Mouse (Mus musculus) right cerebral cortex, postnatal 4 days (tissue): ENCODE results near the gene Tmem94.
A peak's percentile ranks its signal among the peaks of the same experiment; 100 is the strongest.
"Not testable (repeated sequence)": the region's sequence is repeated elsewhere in the genome, so short reads cannot be mapped to it uniquely, and the experiment has no call there.

Experiments used
- DNase-seq: peaks from one replicate; pipeline ENCODE4 v3.0.0-alpha.2; 2022

Gene Tmem94

DNA sequence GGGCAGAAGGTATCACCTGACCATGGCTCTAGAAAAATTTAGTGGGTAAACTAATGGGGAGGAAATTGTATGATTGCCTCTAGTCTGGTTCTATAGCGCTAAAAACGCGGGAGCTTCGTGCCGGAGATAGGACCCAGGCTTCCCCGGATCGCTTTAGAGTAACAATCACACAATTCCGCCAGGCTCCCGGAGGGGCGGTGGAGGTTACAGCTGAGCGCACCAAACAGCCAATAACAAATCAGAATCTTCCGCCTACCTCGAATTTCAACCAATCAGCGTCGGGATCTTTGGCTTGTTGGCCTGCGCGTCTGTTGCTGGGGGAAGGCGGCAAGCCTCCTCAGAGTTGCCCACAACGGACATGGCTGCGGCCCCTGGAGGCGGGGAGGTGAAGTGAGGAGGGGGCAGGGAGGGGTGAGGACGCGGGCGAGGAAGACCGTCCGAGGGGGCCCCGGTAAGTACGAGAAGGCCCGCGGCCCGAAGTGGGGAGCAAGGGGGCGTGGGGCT is at the start of gene Tmem94:
TSS of gene Tmem94 (plus strand) at position 331 of the 504 bp plus-strand sequence.
- DNase-seq = peak; percentile 95

DNA sequence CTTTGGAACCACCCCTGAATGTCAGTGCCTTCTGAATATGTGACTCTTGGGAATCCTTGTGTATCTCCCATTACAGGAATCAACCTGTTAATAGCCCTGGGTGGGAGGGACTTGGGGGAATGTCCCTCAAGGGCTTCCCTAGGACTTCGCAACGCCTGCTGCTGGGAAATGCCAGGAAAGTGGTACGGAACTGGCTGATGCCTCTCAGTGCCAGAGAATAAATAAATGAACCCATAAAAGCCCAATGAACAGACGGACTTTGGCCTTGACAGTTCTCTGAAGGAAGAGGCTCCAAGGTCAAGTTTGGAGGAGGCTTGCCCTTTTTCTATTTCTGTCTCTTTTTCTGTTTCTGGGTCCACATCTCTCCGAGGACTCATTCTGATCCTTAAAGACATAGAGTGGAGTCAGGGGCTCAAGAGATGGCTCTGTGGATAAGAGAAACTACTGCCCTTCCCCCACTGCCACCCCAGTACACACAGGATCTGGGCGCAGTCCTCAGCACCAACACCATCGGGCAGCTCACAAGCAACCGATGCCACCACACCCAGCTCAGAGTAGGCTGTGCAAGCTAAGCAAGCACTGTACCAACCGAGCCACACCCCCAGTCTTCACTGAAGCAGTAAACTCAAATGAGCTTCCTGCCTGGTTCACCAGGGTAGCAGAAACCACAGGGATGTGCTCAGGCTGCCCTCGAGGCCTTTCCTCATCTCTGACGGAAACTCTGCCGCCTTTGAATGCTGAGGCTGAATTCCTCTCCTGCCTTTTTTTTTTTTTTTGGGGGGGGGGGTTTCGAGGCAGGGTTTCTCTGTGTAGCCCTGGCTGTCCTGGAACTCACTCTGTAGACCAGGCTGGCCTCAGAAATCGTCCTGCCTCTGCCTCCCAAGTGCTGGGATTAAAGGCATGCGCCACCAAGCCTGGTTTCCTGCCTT is 48.6 kb upstream of the Tmem94 start:
- DNase-seq = no peak

DNA sequence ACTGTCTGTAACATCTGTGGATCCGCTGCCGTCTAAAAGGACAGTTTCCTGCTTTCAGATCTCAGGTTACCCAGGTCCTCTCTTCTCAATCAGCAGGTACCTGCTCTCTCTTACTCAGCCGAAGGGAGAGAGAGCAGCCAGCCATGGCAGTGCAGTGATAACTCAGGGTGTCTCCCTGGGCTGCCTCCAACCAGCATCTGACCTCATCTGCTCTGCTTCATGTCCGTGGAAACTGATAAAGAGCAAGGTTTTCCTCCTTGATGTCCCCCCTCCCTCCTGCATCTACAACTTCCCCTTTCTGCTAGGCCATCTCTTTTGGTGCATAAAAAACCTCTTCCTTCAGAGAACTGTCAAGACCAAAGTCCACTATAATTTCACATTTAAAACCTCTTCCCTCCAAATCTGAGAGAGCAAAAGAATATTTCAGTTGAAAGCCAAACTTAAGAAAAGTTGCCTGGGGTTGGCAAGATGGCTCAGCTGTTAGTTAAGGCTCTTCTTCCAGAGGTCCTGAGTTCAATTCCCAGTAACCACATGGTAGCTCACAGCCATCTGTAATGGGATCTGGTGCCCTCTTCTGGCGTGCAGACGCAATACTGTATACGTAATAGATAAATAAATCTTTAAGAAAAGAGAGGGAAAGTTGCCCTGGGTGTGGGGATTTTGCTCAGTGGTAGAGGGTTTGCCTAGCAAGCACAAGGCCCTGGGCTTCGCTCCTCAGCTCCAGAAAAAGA is 47.4 kb upstream of the Tmem94 start:
- no peak for DNase-seq

DNA sequence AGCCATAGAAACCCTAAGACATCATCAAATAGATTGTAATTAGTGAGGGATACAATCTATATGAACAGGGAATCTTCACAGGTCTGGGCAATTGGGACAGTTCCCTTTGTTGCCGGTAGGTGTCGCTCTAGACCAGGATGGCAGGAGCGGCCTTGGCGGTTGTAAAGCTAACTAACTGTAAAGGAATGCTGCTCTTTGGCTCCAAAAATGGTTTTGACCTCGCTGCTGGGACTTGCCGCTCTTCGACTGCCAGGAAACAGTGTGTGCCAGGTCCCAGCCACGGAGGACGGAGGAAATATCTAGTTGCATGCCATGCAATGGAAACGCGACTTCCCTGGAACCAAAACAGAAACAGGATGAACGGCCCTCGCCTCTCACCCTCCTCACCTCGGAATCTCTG is 42.6 kb upstream of the Tmem94 start:
- peak; percentile 73 for DNase-seq

DNA sequence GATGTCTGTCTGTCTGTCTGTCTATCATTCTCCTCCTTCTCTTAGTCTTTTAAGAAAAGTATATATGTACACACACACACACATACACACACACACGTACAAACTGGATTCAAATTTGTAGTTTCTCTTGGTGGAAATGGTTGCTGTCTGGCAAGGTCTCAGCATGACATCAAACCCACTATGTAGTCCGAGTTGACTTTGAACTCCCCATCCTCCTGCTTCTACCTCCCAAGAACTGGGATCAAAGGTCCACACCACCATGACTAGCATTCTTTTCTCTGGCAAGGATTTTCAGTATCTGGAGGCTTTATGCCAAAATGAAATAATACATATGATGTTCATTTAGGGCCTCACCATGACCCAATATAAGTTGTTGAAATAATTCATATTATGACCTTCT is 42.0 kb upstream of the Tmem94 start:
- no peak for DNase-seq

DNA sequence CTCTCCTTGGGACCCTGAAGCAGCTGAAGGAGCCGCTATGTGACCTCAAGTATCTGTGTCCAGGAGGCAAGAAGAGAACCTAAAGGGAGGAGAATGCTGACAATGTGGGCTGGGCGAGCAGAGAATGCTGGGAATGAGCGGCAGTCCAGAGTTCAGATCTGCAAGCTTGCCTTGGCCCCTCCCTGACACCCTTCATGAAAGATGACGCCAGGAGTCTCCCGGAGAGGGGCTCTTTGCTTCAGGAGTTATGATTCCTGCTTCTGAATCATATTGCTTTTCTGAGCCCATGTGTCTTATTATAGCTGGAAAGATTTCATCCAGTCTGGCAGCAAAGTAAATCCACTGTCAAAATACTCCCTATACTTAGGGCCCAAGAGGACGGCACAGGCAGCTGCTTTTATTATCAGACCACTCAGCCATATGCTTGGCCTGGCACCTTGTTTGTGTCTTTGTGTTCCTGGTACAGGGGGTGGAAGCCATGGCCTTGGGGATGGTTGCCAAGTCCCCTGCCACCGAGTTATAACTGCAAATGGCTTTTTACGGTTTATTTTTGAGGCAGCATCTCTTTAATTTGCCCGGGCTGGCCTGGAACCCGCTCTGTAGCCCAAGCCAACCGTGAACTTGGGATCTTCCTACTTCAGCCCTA is 31.1 kb upstream of the Tmem94 start:
- DNase-seq = no peak

DNA sequence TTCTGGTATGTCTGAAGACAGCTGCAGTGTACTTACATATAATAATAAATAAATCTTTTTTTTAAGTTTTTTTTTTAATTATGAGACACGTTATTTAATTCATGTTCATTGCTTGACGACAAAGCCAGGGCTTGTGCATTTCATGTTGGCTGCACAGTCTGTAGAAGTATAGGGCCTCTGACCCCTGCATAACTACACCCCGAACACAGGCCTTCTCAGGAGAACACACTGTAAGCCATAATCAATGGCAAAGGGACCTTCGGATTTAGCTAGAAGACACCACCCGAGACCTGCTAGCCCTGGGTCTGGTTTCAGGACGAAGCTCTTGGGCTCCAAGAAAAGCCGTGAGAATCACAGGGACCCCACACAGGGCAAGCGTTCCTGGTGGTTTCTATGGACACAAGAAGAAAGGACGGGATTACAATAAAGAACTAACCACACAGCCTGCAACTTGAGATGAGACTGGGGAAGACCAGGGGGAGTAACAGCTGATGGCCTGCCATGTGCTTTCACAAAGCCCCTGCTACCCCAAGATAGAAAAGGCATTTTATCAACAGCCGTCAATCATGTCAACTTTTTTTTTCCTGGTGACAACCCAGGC is 27.5 kb upstream of the Tmem94 start:
- DNase-seq = no peak

DNA sequence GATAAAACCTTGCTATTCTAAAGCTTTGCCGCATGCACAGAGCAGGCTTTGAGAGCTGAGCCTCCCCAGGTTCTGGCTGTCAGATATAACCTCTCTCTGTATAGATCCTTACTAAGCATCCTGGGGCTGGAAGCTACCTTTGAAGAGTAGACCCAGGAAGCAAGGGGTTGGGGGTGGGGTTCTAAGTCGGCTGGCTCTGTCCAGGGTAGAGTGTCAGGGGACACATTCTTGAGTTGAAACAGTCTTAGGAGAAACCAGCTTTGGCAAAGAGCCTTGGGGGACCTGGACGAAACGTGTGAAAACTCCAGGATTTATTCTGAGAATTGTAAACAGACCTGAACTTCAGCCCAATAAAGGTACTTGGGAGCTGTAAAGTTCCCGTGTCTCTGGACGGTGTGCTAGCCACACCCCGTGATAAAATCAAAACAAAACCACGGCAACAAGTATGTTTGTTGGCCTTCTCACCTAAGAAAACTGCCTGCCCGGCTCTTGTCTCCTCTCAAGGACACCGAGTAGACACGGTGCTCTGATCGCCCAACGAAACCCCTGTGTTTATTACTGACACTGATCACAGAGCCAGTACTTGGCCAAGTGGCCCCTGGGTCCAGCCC is 26.9 kb upstream of the Tmem94 start:
- no peak for DNase-seq

DNA sequence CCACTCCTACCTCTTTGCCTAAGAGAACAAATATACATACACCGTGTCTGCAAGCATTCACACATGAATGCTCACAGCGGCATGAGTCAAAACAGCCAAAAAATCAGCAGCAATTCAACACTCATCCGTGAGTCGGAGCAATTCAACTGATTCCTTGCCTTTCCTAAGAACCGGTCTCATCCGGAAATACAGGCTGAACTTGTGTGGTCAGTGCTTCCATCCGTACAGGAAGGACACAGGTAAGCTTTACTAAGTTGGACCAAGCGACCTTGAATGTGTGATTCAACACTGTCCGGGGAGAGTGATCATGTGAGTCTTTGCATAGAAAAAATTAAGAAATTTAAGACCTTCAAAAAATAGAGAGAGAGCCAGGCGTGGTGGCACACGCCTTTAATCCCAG is 24.2 kb upstream of the Tmem94 start:
- DNase-seq = no peak

DNA sequence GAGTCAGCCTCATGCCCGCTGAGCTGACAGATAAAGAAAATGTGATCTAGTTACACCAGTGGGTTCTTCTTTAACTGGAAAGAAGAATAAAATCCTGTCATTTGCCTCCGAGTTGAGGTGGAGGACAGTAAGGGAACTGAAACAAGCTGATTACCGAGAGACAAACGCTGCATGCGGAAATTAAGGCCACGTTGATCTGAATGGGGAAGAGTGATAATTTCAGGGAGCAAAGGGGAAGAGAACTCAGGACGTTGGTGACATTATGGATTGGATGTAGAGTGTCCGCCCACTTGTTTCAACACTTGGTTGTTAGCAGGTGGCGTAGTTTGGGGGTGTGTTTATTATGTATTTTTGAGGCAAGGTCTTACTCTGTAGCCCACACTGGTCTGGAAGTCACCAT is 22.3 kb upstream of the Tmem94 start:
- DNase-seq = no peak

DNA sequence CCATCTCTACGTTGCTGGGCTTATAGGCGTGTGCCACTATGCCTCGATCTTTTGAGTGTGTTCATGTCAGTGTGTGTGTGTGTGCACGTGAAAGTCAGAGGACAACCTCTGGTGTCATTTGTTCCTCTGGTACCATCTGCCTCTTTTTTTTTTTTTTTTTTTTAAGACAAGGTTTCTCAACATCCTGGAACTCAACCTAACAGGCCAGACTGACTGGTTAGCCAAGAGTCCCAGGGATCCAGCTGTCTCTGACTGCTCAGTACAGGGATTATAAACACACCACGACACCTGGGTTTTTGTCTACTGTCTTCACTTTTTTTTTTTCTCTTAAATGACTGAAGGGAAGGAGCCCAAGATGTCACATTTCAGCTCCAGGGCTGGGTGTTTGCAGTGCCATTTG is 20.8 kb upstream of the Tmem94 start:
- DNase-seq = no peak

DNA sequence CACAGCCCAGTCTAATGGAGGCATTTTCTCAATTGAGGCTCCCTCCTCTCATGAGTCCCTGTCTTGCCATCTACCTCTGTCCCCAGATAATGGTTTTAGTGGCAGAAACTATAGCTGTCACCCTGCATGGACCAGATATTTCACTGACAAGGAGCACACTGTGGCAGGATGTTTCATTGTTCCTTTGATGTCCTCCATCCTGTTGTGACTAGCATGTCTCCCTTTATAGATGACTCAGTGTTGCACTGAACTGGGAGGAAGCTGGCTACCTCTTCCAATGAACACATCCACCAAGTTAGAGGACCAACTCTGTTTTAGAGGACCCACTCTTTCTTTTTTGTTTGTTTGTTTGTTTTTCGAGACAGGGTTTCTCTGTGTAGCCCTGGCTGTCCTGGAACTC is 19.1 kb upstream of the Tmem94 start:
- no peak for DNase-seq

DNA sequence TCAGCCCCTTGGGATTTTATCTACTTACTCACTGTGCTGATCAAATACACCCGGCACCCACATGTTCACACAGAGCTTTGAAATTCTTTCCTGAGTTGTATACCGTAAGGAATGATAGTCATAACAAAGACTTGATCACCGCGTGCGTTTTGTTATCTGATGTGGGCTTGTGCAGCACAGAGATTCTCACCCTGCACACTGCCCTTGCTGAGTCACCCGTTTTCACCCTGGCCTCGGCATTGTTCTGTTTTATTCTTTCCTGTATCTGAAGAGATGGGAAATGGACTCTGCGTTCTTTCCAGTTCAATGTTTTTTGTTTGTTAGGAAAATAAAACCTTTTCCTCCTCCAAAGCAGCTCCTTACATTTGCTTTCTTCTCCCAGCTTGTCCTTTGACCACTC is 18.5 kb upstream of the Tmem94 start:
- DNase-seq = no peak

DNA sequence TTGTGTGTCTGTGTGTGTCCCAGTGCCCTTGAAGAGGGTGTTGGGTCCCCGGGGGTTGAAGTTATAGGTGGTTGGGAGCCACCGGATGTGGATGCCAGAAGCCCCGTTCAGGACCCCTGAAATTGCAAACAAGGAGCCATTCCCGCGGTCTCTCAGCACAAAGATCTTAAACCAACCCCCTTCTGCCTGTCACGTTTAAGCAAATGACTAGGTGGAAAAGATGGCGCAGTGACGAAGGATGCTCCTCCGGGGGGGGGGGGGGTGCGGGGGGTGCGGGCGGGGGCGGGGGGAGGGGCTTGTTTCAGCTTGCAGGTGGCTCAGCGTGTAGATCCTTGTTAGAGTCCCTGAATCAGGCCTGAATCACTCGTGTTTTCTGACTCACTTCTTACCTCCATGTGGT is 17.9 kb upstream of the Tmem94 start:
- no peak for DNase-seq

DNA sequence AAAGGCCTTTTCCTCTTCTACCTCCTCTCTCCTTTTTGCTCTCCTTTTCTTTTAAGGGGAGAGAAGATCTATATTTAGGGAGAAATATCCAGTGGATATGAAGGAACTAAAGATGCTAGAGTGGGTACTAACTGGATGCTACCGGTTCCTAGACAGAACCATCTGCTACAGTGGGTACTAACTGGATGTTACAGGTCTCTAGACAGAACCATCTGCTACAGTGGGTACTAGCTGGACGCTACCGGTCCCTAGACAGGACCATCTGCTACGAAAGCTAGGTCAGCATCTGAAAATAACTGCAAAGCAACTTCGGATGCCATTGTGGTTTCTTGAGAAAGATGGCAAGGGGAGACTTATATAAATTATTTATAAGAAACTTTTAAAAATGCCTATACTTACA is 15.4 kb upstream of the Tmem94 start:
- DNase-seq = no peak

DNA sequence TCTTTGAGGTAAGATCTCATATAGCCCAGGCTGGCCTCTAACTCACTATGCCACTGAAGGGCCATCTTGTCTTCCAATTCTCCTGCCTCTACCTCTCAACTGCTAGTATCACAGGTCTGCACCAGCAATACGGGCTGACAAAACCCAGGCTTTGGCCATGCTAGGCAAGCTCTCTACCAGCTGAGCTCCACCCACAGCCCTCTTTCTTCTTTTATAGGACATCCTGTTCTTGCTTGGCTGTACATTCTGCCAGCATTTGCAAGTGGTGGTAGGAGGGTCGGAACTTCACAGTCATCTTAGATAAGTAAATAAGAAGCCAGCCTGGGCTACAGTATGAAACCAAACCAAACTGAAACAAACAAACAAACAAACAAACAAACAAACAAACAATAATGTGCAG is 13.5 kb upstream of the Tmem94 start:
- no peak for DNase-seq

DNA sequence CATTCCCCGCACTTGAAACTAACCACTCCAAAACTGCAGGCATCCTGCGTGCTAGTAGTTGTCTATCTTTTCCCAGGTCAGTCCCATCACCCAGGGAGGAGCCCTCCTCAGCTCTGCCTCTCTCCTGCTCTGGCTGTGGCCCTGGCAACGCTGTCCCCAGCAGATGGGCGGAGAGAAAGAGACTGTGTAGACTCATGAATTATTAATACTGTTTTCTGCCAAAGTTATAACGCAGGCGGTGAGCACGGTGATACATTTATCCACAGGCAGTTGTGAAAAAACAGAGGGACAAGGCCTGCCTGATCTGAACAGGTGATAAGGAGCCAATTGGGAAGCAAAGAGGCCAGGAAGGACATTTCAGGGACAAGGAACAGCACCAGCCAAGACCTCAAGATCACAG is 12.6 kb upstream of the Tmem94 start:
- no peak for DNase-seq

DNA sequence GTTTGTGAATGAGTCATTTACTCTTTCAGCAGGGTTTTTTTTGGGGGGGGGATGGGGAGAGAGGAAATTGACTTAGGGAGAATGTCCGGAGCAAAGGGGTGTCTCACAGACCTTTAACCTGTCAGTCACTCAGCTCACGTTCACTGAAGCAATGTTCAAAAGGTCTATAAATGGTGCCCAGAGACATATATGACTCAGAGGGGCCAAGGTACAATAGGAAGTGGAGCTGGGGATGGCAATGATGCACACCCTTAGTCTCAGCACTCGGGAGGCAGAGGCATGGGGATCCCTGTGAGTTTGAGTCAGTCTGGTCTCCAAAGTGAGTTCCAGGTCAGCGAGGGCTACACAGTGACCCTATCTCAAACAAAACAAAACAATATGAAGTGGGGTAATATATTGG is 11.7 kb upstream of the Tmem94 start:
- no peak for DNase-seq

DNA sequence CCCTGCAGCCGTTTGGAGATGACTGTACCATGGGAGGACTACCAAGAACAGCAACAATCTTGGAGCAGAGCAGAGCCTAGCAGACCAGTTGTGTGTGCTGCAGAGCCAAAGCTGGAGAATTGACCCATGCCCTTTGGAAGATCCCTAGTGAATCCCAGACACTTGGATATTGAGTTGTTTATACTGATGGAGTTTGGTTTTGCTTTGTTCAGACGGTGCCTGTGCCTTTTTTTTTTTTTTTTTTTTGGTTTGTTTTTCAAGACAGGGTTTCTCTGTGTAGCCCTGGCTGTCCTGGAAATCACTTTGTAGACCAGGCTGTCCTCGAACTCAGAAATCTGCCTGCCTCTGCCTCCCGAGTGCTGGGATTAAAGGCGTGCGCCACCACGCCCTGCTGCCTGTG is 3.1 kb upstream of the Tmem94 start:
- DNase-seq = not testable (repeated sequence)

DNA sequence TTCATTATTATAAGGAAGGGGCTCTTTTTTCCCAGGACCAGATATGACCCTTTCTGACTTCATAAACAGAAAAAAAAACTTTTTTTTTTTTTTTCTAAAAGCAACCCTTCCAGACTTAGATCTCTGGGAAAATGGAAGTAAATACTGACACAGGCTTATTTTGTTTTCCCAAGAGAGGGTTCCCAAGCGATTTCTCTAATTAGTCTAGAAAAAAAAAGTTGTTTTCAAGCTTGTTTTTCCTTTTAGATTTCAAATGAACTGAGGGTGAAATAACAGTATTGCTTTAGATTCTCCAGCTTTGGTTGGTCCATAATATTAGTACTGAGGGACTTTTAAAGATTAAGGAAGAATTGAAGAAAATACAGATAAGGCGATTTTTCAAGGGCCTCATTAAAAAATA is 535 bp upstream of the Tmem94 start:
- no peak for DNase-seq

DNA sequence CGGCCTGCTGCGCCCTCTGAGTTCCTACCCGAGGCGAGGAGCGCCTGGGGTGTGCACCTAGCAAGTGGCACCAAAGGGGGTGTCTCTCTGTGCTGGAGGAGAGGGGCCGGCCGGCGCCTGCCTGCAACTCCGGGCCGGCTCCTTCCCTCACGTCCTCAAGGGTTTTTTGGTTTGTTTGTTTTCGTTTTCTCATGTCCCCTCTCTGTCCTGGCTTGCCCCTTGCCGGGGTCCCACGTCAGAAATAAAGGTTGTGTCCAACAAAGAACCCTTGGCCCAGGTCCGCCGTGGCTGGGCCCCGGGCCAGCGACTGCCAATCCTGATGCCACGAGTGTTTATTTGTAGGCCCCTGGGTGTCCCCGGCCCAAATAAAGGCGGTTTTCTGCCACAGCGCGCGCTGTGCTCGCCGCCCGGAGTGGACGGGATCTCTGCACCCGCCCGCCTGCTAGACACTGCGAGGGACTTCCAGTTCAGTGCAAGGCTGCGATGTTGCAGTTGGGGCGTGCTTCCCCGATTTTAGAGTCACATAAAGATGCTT is 441 bp downstream of the Tmem94 start:
- DNase-seq = peak; percentile 64

DNA sequence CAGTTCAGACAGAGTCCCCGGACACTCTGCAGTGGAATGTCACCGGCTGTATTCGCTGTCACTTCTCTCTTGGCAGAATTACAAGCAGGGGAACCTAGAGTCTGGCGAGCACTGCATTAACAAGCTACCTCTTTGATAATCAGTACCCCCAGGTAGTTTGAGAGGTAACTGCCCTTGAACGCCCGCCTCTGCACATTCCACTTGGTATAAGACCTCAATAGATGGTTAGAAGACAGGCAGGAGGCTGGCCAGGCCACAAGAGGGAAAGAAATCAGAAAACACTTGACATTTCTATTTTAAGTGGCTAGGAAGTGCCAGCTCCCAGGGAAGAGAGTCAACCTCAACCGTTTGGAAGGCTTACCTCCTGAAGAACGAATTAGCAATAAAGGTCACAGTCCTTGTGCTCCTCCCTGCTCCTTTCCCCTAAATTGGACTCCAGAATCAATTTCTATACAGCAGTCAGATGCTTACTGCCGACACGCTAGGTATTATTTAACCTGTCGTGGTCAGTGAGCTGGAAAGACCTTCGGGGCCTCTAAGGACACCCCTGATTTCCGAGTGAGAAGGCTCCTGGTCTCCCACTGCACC is 1.2 kb downstream of the Tmem94 start:
- DNase-seq = no peak
